Mouse (Mus musculus): ENCODE data around the gene Rad50. TPM values are rescaled to one million over a fixed set of nuclear protein-coding genes. Genes with fewer than 3 reads are reported as not detected.

The Rad50 gene
- polyA plus RNA-seq, 1 experiment from 2014 or later: 15.7 TPM

- Histone ChIP-seq H3K9ac (ENCODE audit: low read length) (no peak overlapping the region), H3K4me2 (replicated peaks; ENCODE audit: low read depth) (no peak overlapping the region), H3K27me3 (ENCODE audit: control insufficient read depth, insufficient read depth, low read length) (no peaks in the 10 kb centered on the region), H3K4me3 (ENCODE audit: low read depth, low read length) (no peak overlapping the region), H3K36me3 (ENCODE audit: control insufficient read depth, insufficient read depth, low read length) (peaks cover 7% of the 10 kb centered on the region), H3K9me3 (ENCODE audit: control insufficient read depth, low read length) (no peaks in the 10 kb centered on the region), H3K27ac (replicated peaks) (no peak overlapping the region), H3K4me1 (replicated peaks; ENCODE audit: control insufficient read depth, insufficient read depth) (no peaks in the 10 kb centered on the region)
- ATAC-seq (ENCODE audit: low FRiP score, low TSS enrichment) (no peak), DNase-seq (ENCODE audit: low spot score) (no peak)
- 69% methylated on average over 9 of the region's 9 CpGs for WGBS
- TF ChIP-seq EP300 (optimal IDR thresholded peaks at IDR 0.05): no peak
- TF ChIP-seq CTCF (IDR thresholded peaks at IDR 0.05; ENCODE audit: low read depth): no peak
Observed at GRCm38 (mm10) chr11:53682994-53683530, 24.1 kb downstream of the Rad50 start.

- no peak overlapping the region for H3K4me3 ChIP-seq (ENCODE audit: low read depth, low read length)
- 53% methylated on average over 2 of the region's 2 CpGs for WGBS
- H3K9ac ChIP-seq (ENCODE audit: low read length): no peak overlapping the region
- H3K9me3 ChIP-seq (ENCODE audit: control insufficient read depth, low read length): no peaks in the 10 kb centered on the region
- H3K27ac ChIP-seq (replicated peaks): no peak overlapping the region
- TF ChIP-seq CTCF (IDR thresholded peaks at IDR 0.05; ENCODE audit: low read depth): no peak
- TF ChIP-seq EP300 (optimal IDR thresholded peaks at IDR 0.05): no peak
- DNase-seq (ENCODE audit: low spot score) (no peak), ATAC-seq (ENCODE audit: low FRiP score, low TSS enrichment) (no peak)
- H3K4me1 ChIP-seq (replicated peaks; ENCODE audit: control insufficient read depth, insufficient read depth): no peaks in the 10 kb centered on the region
- H3K4me2 ChIP-seq (replicated peaks; ENCODE audit: low read depth): no peak overlapping the region
- H3K36me3 ChIP-seq (ENCODE audit: control insufficient read depth, insufficient read depth, low read length): peaks cover 7% of the 10 kb centered on the region
- H3K27me3 ChIP-seq (ENCODE audit: control insufficient read depth, insufficient read depth, low read length): no peaks in the 10 kb centered on the region
Observed at GRCm38 (mm10) chr11:53682170-53682569, 24.9 kb downstream of the Rad50 start.

- H3K27ac ChIP-seq (replicated peaks): no peak overlapping the region
- H3K9ac ChIP-seq (ENCODE audit: low read length): no peak overlapping the region
- no peak for ATAC-seq (ENCODE audit: low FRiP score, low TSS enrichment)
- H3K9me3 ChIP-seq (ENCODE audit: control insufficient read depth, low read length): no peaks in the 10 kb centered on the region
- H3K4me3 ChIP-seq (ENCODE audit: low read depth, low read length): no peak overlapping the region
- no peaks in the 10 kb centered on the region for H3K4me1 ChIP-seq (replicated peaks; ENCODE audit: control insufficient read depth, insufficient read depth)
- peaks cover 7% of the 10 kb centered on the region for H3K36me3 ChIP-seq (ENCODE audit: control insufficient read depth, insufficient read depth, low read length)
- WGBS: 97% methylated on average over 2 of the region's 2 CpGs
- no peak for TF ChIP-seq EP300 (optimal IDR thresholded peaks at IDR 0.05)
- TF ChIP-seq CTCF (IDR thresholded peaks at IDR 0.05; ENCODE audit: low read depth): peak; percentile 27
- no peaks in the 10 kb centered on the region for H3K27me3 ChIP-seq (ENCODE audit: control insufficient read depth, insufficient read depth, low read length)
- H3K4me2 ChIP-seq (replicated peaks; ENCODE audit: low read depth): no peak overlapping the region
- DNase-seq (ENCODE audit: low spot score): no peak
Observed at GRCm38 (mm10) chr11:53681686-53682085, 25.4 kb downstream of the Rad50 start.

GRCm38 (mm10) chr11:53680141-53680540, 27.0 kb downstream of the Rad50 start:
- 71% methylated on average over 4 of the region's 4 CpGs for WGBS
- ATAC-seq (ENCODE audit: low FRiP score, low TSS enrichment) (no peak), DNase-seq (ENCODE audit: low spot score) (no peak)
- Histone ChIP-seq H3K36me3 (ENCODE audit: control insufficient read depth, insufficient read depth, low read length) (peaks cover 7% of the 10 kb centered on the region), H3K9me3 (ENCODE audit: control insufficient read depth, low read length) (no peaks in the 10 kb centered on the region), H3K4me1 (replicated peaks; ENCODE audit: control insufficient read depth, insufficient read depth) (no peaks in the 10 kb centered on the region), H3K4me3 (ENCODE audit: low read depth, low read length) (no peak overlapping the region), H3K27me3 (ENCODE audit: control insufficient read depth, insufficient read depth, low read length) (no peaks in the 10 kb centered on the region), H3K4me2 (replicated peaks; ENCODE audit: low read depth) (no peak overlapping the region), H3K9ac (ENCODE audit: low read length) (no peak overlapping the region), H3K27ac (replicated peaks) (no peak overlapping the region)
- TF ChIP-seq EP300 (optimal IDR thresholded peaks at IDR 0.05) (no peak), CTCF (IDR thresholded peaks at IDR 0.05; ENCODE audit: low read depth) (no peak)

GRCm38 (mm10) chr11:53671414-53671813, 35.7 kb downstream of the Rad50 start:
- ATAC-seq (ENCODE audit: low FRiP score, low TSS enrichment): no peak
- DNase-seq (ENCODE audit: low spot score): no peak

GRCm38 (mm10) chr11:53664091-53664490, 43.0 kb downstream of the Rad50 start:
- Histone ChIP-seq H3K9me3 (ENCODE audit: control insufficient read depth, low read length) (no peaks in the 10 kb centered on the region), H3K36me3 (ENCODE audit: control insufficient read depth, insufficient read depth, low read length) (peaks cover 13% of the 10 kb centered on the region), H3K9ac (ENCODE audit: low read length) (no peak overlapping the region), H3K27ac (replicated peaks) (no peak overlapping the region), H3K4me1 (replicated peaks; ENCODE audit: control insufficient read depth, insufficient read depth) (no peaks in the 10 kb centered on the region), H3K4me3 (ENCODE audit: low read depth, low read length) (no peak overlapping the region), H3K27me3 (ENCODE audit: control insufficient read depth, insufficient read depth, low read length) (no peaks in the 10 kb centered on the region), H3K4me2 (replicated peaks; ENCODE audit: low read depth) (no peak overlapping the region)
- DNase-seq (ENCODE audit: low spot score) (no peak), ATAC-seq (ENCODE audit: low FRiP score, low TSS enrichment) (no peak)
- TF ChIP-seq EP300 (optimal IDR thresholded peaks at IDR 0.05) (no peak), CTCF (IDR thresholded peaks at IDR 0.05; ENCODE audit: low read depth) (no peak)
- WGBS: 60% methylated on average over 5 of the region's 5 CpGs

More at GRCm38 (mm10) chr11:53671414-53671813, 35.7 kb downstream of the Rad50 start:
- H3K27ac ChIP-seq (replicated peaks): no peak overlapping the region
- WGBS: 93% methylated on average over 4 of the region's 4 CpGs
- H3K4me2 ChIP-seq (replicated peaks; ENCODE audit: low read depth): no peak overlapping the region
- no peaks in the 10 kb centered on the region for H3K27me3 ChIP-seq (ENCODE audit: control insufficient read depth, insufficient read depth, low read length)
- H3K9ac ChIP-seq (ENCODE audit: low read length): no peak overlapping the region
- no peak for TF ChIP-seq EP300 (optimal IDR thresholded peaks at IDR 0.05)
- no peak for TF ChIP-seq CTCF (IDR thresholded peaks at IDR 0.05; ENCODE audit: low read depth)
- no peaks in the 10 kb centered on the region for H3K4me1 ChIP-seq (replicated peaks; ENCODE audit: control insufficient read depth, insufficient read depth)
- peaks cover 7% of the 10 kb centered on the region for H3K36me3 ChIP-seq (ENCODE audit: control insufficient read depth, insufficient read depth, low read length)
- H3K9me3 ChIP-seq (ENCODE audit: control insufficient read depth, low read length): no peaks in the 10 kb centered on the region
- no peak overlapping the region for H3K4me3 ChIP-seq (ENCODE audit: low read depth, low read length)

Data from stomach, postnatal 0 days (tissue).